Mouse (Mus musculus) limb, embryonic 13.5 days (tissue): Measurements from ENCODE around the gene Fgfr3. TPM values are rescaled to one million over a fixed set of nuclear protein-coding genes. Genes with fewer than 3 reads are reported as not detected.

ENCODE experiments used
- ATAC-seq: fragments of 200-750 bp; cut with Nextera tagmentation; 2 replicates; pipeline ENCODE4 v1.8.0; 2017; ENCODE audit warnings: low read depth, moderate number of reproducible peaks, moderate TSS enrichment; ENCODE audit not compliant: low FRiP score
- H3K27ac ChIP-seq: fragments of 300-500 bp; sonication (generic); 2 replicates; pipeline ENCODE4 v1.5.1; 2015; ENCODE audit warnings: inconsistent platforms, mild to moderate bottlenecking, moderate library complexity
- H3K27me3 ChIP-seq: fragments of 300-500 bp; sonication (generic); 2 replicates; pipeline ENCODE4 v1.6.1; 2015; ENCODE audit warnings: mild to moderate bottlenecking, inconsistent platforms
- H3K36me3 ChIP-seq: fragments of 300-500 bp; sonication (generic); 2 replicates; pipeline ENCODE4 v1.6.1; 2015; ENCODE audit warnings: inconsistent platforms, mild to moderate bottlenecking, moderate library complexity
- H3K4me1 ChIP-seq: fragments of 300-500 bp; sonication (generic); 2 replicates; pipeline ENCODE4 v1.6.1; 2015; ENCODE audit warnings: inconsistent platforms
- H3K4me2 ChIP-seq: fragments of 300-500 bp; sonication (generic); replicated peaks from 2 replicates; pipeline ENCODE4 v1.6.1; 2015; ENCODE audit warnings: inconsistent platforms, mild to moderate bottlenecking, moderate library complexity
- H3K4me3 ChIP-seq: fragments of 300-500 bp; sonication (generic); 2 replicates; pipeline ENCODE4 v1.5.1; 2015; ENCODE audit warnings: moderate library complexity, mild to moderate bottlenecking, inconsistent platforms
- H3K9ac ChIP-seq: fragments of 300-500 bp; sonication (generic); 2 replicates; pipeline ENCODE4 v1.6.1; 2015; ENCODE audit warnings: mild to moderate bottlenecking, inconsistent platforms
- H3K9me3 ChIP-seq: fragments of 300-500 bp; sonication (generic); 2 replicates; pipeline ENCODE4 v1.6.1; 2016; ENCODE audit warnings: inconsistent platforms
- WGBS: fragments of 180-500 bp; shearing (Covaris S2); methylation state at CpG from one replicate; pipeline ENCODE4 v1.1.7; 2015; 5-methylcytosine and 5-hydroxymethylcytosine counted together
- polyA plus RNA-seq: library from polyadenylated mRNA; unstranded; fragments of >200 nt; fragmentation: Nextera tagmentation; extraction: Ambion mirVana; gene quantifications from 2 replicates; pipeline ENCODE4 v1.2.1, GENCODE M21; 2015

Fgfr3 gene
- polyA plus RNA-seq, 1 experiment from 2014 or later, result 40.7 TPM

GRCm38 (mm10) chr5:33737903-33738321 is 16.4 kb downstream of the Fgfr3 start:
- Histone ChIP-seq H3K36me3 (peaks cover 69% of the 10 kb centered on the region), H3K9ac (no peak overlapping the region)

GRCm38 (mm10) chr5:33738341-33738740 is 16.9 kb downstream of the Fgfr3 start:
- no peak overlapping the region for H3K27ac ChIP-seq
- no peaks in the 10 kb centered on the region for H3K4me1 ChIP-seq
- H3K4me2 ChIP-seq, result no peak overlapping the region
- H3K9ac ChIP-seq, result no peak overlapping the region
- H3K36me3 ChIP-seq, result peaks cover 69% of the 10 kb centered on the region
- no peaks in the 10 kb centered on the region for H3K27me3 ChIP-seq
- ATAC-seq, result no peak
- H3K4me3 ChIP-seq, result no peak overlapping the region
- H3K9me3 ChIP-seq, result no peaks in the 10 kb centered on the region

More at GRCm38 (mm10) chr5:33737903-33738321, 16.4 kb downstream of the Fgfr3 start:
- Histone ChIP-seq H3K4me3 (no peak overlapping the region), H3K27me3 (no peaks in the 10 kb centered on the region), H3K4me2 (no peak overlapping the region), H3K4me1 (no peaks in the 10 kb centered on the region), H3K27ac (no peak overlapping the region), H3K9me3 (no peaks in the 10 kb centered on the region)
- ATAC-seq, result 0 out of 2 replicates have a peak, but pooled peaks have one; percentile 31
- WGBS, result 10% methylated on average over 7 of the region's 7 CpGs

GRCm38 (mm10) chr5:33740548-33740947 is 19.1 kb downstream of the Fgfr3 start:
- H3K27me3 ChIP-seq, result no peaks in the 10 kb centered on the region
- H3K36me3 ChIP-seq, result peaks cover 69% of the 10 kb centered on the region
- no peak overlapping the region for H3K27ac ChIP-seq
- no peak overlapping the region for H3K4me2 ChIP-seq
- no peak overlapping the region for H3K4me3 ChIP-seq
- H3K4me1 ChIP-seq, result no peaks in the 10 kb centered on the region
- no peaks in the 10 kb centered on the region for H3K9me3 ChIP-seq
- no peak for ATAC-seq
- no peak overlapping the region for H3K9ac ChIP-seq
- WGBS, result 90% methylated on average over 4 of the region's 4 CpGs

- no peak overlapping the region for H3K27ac ChIP-seq
- H3K4me3 ChIP-seq, result no peak overlapping the region
- no peaks in the 10 kb centered on the region for H3K27me3 ChIP-seq
- H3K9ac ChIP-seq, result no peak overlapping the region
- peaks cover 95% of the 10 kb centered on the region for H3K36me3 ChIP-seq
- H3K4me1 ChIP-seq, result no peaks in the 10 kb centered on the region
- ATAC-seq, result no peak
- whole genome bisulfite sequencing, result 90% methylated on average over 8 of the region's 8 CpGs
- H3K4me2 ChIP-seq, result no peak overlapping the region
- H3K9me3 ChIP-seq, result no peaks in the 10 kb centered on the region
Observed at GRCm38 (mm10) chr5:33743481-33743880, 22.0 kb downstream of the Fgfr3 start.

GRCm38 (mm10) chr5:33777195-33777594 is 55.7 kb downstream of the Fgfr3 start:
- H3K4me2 ChIP-seq, result no peak overlapping the region
- no peak overlapping the region for H3K27ac ChIP-seq
- no peak overlapping the region for H3K9ac ChIP-seq
- ATAC-seq, result no peak
- peaks cover 18% of the 10 kb centered on the region for H3K4me1 ChIP-seq
- H3K9me3 ChIP-seq, result no peaks in the 10 kb centered on the region
- no peaks in the 10 kb centered on the region for H3K27me3 ChIP-seq
- no peak overlapping the region for H3K4me3 ChIP-seq
- H3K36me3 ChIP-seq, result peaks cover 53% of the 10 kb centered on the region

GRCm38 (mm10) chr5:33781964-33782344 is 60.5 kb downstream of the Fgfr3 start:
- Histone ChIP-seq H3K27ac (peak overlapping the region; percentile 81; the same call in 1 of the 2 replicates), H3K27me3 (no peaks in the 10 kb centered on the region)

GRCm38 (mm10) chr5:33782345-33782998 is 61.0 kb downstream of the Fgfr3 start, which contains the start of gene Letm1:
Letm1 (minus strand) TSS chr5:33782817.
- Histone ChIP-seq H3K9me3 (no peaks in the 10 kb centered on the region), H3K4me1 (peaks cover 23% of the 10 kb centered on the region), H3K27ac (peak within 1 kb of the TSS; percentile 81), H3K27me3 (no peaks in the 10 kb centered on the region), H3K4me2 (peak within 1 kb of the TSS; percentile 93), H3K9ac (peak within 1 kb of the TSS; percentile 90), H3K4me3 (peak within 1 kb of the TSS; percentile 89), H3K36me3 (peaks cover 9% of the 10 kb centered on the region; the same call in 1 of the 2 replicates)
- ATAC-seq, result peak; percentile 100
- under 1% methylated on average over 65 of the region's 65 CpGs for WGBS

More at GRCm38 (mm10) chr5:33781964-33782344, 60.5 kb downstream of the Fgfr3 start:
- no peaks in the 10 kb centered on the region for H3K9me3 ChIP-seq
- ATAC-seq, result no peak
- peaks cover 23% of the 10 kb centered on the region for H3K4me1 ChIP-seq
- H3K9ac ChIP-seq, result peak overlapping the region; percentile 90
- peaks cover 14% of the 10 kb centered on the region for H3K36me3 ChIP-seq
- peak overlapping the region; percentile 89 for H3K4me3 ChIP-seq
- peak overlapping the region; percentile 93 for H3K4me2 ChIP-seq
- WGBS, result 5% methylated on average over 10 of the region's 11 CpGs

- H3K27me3 ChIP-seq, result no peaks in the 10 kb centered on the region
- ATAC-seq, result peak; percentile 82
- peaks cover 23% of the 10 kb centered on the region for H3K4me1 ChIP-seq
- H3K4me2 ChIP-seq, result peak overlapping the region; percentile 93
- peak overlapping the region; percentile 81; the same call in 1 of the 2 replicates for H3K27ac ChIP-seq
- 0 out of 2 replicates have a peak, but pooled peaks cover 4% of the 10 kb centered on the region for H3K36me3 ChIP-seq
- H3K9me3 ChIP-seq, result no peaks in the 10 kb centered on the region
- H3K9ac ChIP-seq, result peak overlapping the region; percentile 90
- H3K4me3 ChIP-seq, result peak overlapping the region; percentile 89
- 8% methylated on average over 6 of the region's 6 CpGs for WGBS
Observed at GRCm38 (mm10) chr5:33782999-33783390, 61.5 kb downstream of the Fgfr3 start.

Other genes starting within 250 kb of the Fgfr3 start
- 69.6 and 80.0 TPM in 2 replicates for gene Fam53a, start 92.0 kb upstream of the Fgfr3 start, polyA plus RNA-seq
- gene Gm9903, start 91.7 kb upstream of the Fgfr3 start, polyA plus RNA-seq, result 0.56 and 0.66 TPM in 2 replicates
- 252 and 254 TPM in 2 replicates for gene Slbp, start 69.1 kb upstream of the Fgfr3 start, polyA plus RNA-seq
- 196 and 197 TPM in 2 replicates for gene Tacc3, start 63.5 kb upstream of the Fgfr3 start, polyA plus RNA-seq
- 45.2 and 46.0 TPM in 2 replicates for gene Tmem129, start 63.3 kb upstream of the Fgfr3 start, polyA plus RNA-seq
- 43.6 and 48.2 TPM in 2 replicates for gene Letm1, start 61.1 kb downstream of the Fgfr3 start, polyA plus RNA-seq
- gene Nsd2, start 99.1 kb downstream of the Fgfr3 start, polyA plus RNA-seq, result 46.4 and 47.8 TPM in 2 replicates
- 64.7 and 70.5 TPM in 2 replicates for gene Nelfa, start 214.7 kb downstream of the Fgfr3 start, polyA plus RNA-seq